ENCODE assay signal across 11 mouse cellular contexts in the genomic region with DNA sequence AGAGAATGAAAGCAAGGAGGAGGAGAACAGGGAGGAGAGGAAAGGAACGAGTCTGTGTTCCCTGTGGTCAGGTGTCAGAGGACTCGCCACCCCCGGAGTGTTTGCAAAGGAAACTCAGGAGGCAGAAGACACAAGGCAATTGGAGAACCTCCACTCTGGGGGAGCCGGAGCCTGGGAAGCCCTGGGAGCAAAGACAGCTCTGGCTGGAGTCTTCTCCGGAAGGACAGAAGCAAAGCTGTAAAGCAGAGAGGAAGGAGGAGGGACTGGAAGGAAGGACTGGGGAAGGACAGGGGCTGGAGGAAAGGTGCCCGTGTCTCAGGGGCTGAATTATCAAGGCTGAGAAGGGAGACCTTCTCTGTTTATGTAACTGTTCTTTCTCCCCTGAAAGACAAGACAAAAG.
DNase-seq lines count a peak whose midpoint lies in the region; ATAC-seq and TF ChIP-seq lines count a peak whose summit lies in the region.
"Had no signal": no experiment of that assay in that cellular context is flagged by ENCODE, and none has a peak within 500 bp of the region (broad histone marks: within the 10 kb centered on the region; RNA-seq: fewer than 3 reads in every experiment).

No protein-coding gene starts in this region.

- peak overlapping the region; percentile 66 for H3K27ac ChIP-seq in heart, adult 2 months
- H3K27ac ChIP-seq in midbrain, embryonic 10.5 days (replicated peaks), result peak overlapping the region; percentile 46
- H3K27ac ChIP-seq in midbrain, embryonic 15.5 days, result no peak overlapping the region
- H3K27ac ChIP-seq: liver, embryonic 15.5 days had no signal

- peaks cover 3% of the 10 kb centered on the region for H3K4me1 ChIP-seq in heart, adult 2 months (ENCODE audit: control insufficient read depth, insufficient read depth, low read length)
- 0 out of 2 replicates have a peak, but pooled peaks cover 4% of the 10 kb centered on the region for H3K4me1 ChIP-seq in midbrain, embryonic 10.5 days
- no peaks in the 10 kb centered on the region for H3K4me1 ChIP-seq in midbrain, embryonic 15.5 days
- H3K4me1 ChIP-seq: liver, embryonic 15.5 days had no signal

- peak in 1 of 2 experiments; percentile 21 for DNase-seq in heart, adult 2 months
- no peak for DNase-seq in heart, postnatal 10 days
- DNase-seq in midbrain, embryonic 10.5 days (ENCODE audit: low spot score), result no peak
- DNase-seq in kidney, postnatal 14 days, result peak; percentile 12
- no peak for DNase-seq in cerebellum, adult 9-11 months
- DNase-seq in testis, postnatal 10 days (ENCODE audit: low spot score), result no peak
- no peak for DNase-seq in thymus, adult 18-20 months
- DNase-seq: cerebellum, adult 8-10 months had no signal

- peak overlapping the region; percentile 43 for H3K4me3 ChIP-seq in heart, adult 2 months
- H3K4me3 ChIP-seq in midbrain, embryonic 10.5 days, result no peak overlapping the region
- no peak overlapping the region for H3K4me3 ChIP-seq in midbrain, embryonic 15.5 days
- H3K4me3 ChIP-seq: liver, embryonic 15.5 days had no signal

- intact Hi-C loops in heart, adult 2 months (cut with DNase I), result no loop called here
- intact Hi-C loops in heart, postnatal 10 days (cut with DNase I), result no loop called here

- no peaks in the 10 kb centered on the region for H3K27me3 ChIP-seq in heart, adult 2 months (ENCODE audit: control insufficient read depth, insufficient read depth, low read length)
- no peaks in the 10 kb centered on the region for H3K27me3 ChIP-seq in midbrain, embryonic 10.5 days (ENCODE audit: low read depth, poor library complexity, severe bottlenecking)
- no peaks in the 10 kb centered on the region for H3K27me3 ChIP-seq in midbrain, embryonic 15.5 days (replicated peaks)
- H3K27me3 ChIP-seq: liver, embryonic 15.5 days had no signal

- H3K9ac ChIP-seq in heart, adult 2 months (ENCODE audit: low read depth, low read length), result peak overlapping the region; percentile 23; the same call in 1 of the 2 replicates
- no peak overlapping the region for H3K9ac ChIP-seq in midbrain, embryonic 15.5 days
- H3K9ac ChIP-seq: liver, embryonic 15.5 days had no signal

- no peaks in the 10 kb centered on the region for H3K9me3 ChIP-seq in midbrain, embryonic 10.5 days (replicated peaks)
- H3K9me3 ChIP-seq in midbrain, embryonic 15.5 days, result no peaks in the 10 kb centered on the region
- H3K9me3 ChIP-seq: liver, embryonic 15.5 days had no signal

- H3K4me2 ChIP-seq in midbrain, embryonic 15.5 days, result no peak overlapping the region
- H3K4me2 ChIP-seq: liver, embryonic 15.5 days had no signal

- H3K36me3 ChIP-seq in heart, adult 2 months (ENCODE audit: control insufficient read depth, insufficient read depth, low read length), result no peaks in the 10 kb centered on the region
- H3K36me3 ChIP-seq in midbrain, embryonic 10.5 days, result no peaks in the 10 kb centered on the region
- H3K36me3 ChIP-seq in midbrain, embryonic 15.5 days (replicated peaks), result no peaks in the 10 kb centered on the region
- H3K36me3 ChIP-seq: liver, embryonic 15.5 days had no signal

- H3K79me2 ChIP-seq in heart, adult 2 months (replicated peaks; ENCODE audit: control insufficient read depth, insufficient read depth, low read length), result no peaks in the 10 kb centered on the region

- no peak for TF ChIP-seq CTCF in heart, adult 2 months (IDR thresholded peaks at IDR 0.05)

- WGBS in heart, adult 2 months, result 15% methylated on average over 6 of the region's 6 CpGs
- WGBS in midbrain, embryonic 10.5 days, result 53% methylated on average over 6 of the region's 6 CpGs
- 44% methylated on average over 6 of the region's 6 CpGs for WGBS in midbrain, embryonic 15.5 days

- TF ChIP-seq POLR2A in heart, adult 2 months (IDR thresholded peaks at IDR 0.05; ENCODE audit: insufficient read depth, low read depth, low read length), result no peak

- no peak for ATAC-seq in midbrain, embryonic 15.5 days (replicated peaks)
- ATAC-seq: forebrain, embryonic 14.5 days had no signal

- TF ChIP-seq EP300 in heart, adult 2 months (IDR thresholded peaks at IDR 0.05; ENCODE audit: insufficient read depth, low read depth, low read length), result no peak
